Mouse (Mus musculus) limb, embryonic 11.5 days (tissue): Measurements from ENCODE around the gene Smc5. TPM values are rescaled to one million over a fixed set of nuclear protein-coding genes. Genes with fewer than 3 reads are reported as not detected.

ENCODE experiments used
- ATAC-seq: fragments of 200-750 bp; cut with Nextera tagmentation; 2 replicates; pipeline ENCODE4 v1.8.0; 2017; ENCODE audit warnings: low read depth; ENCODE audit not compliant: insufficient number of reproducible peaks, low FRiP score, low TSS enrichment
- DNase-seq: peaks from one replicate; pipeline ENCODE4 v3.0.0-alpha.2; 2015; ENCODE audit warnings: low spot score
- H3K27ac ChIP-seq: fragments of 300-500 bp; sonication (generic); replicated peaks from 2 replicates; pipeline ENCODE4 v1.5.1; 2014; ENCODE audit warnings: low read depth, mild to moderate bottlenecking, low read length
- H3K27me3 ChIP-seq: fragments of 300-500 bp; sonication (generic); 2 replicates; pipeline ENCODE4 v1.6.1; 2014; ENCODE audit warnings: mild to moderate bottlenecking, low read length, mixed read lengths; ENCODE audit not compliant: control insufficient read depth, insufficient read depth
- H3K36me3 ChIP-seq: fragments of 300-500 bp; sonication (generic); 2 replicates; pipeline ENCODE4 v1.6.1; 2014; ENCODE audit warnings: mild to moderate bottlenecking, low read length, moderate library complexity, mixed read lengths; ENCODE audit not compliant: control insufficient read depth, insufficient read depth
- H3K4me1 ChIP-seq: fragments of 300-500 bp; sonication (generic); 2 replicates; pipeline ENCODE4 v1.6.1; 2014; ENCODE audit warnings: low read length, mixed read lengths; ENCODE audit not compliant: control insufficient read depth, insufficient read depth
- H3K4me2 ChIP-seq: fragments of 300-500 bp; sonication (generic); 2 replicates; pipeline ENCODE4 v1.6.1; 2014; ENCODE audit warnings: low read depth, mild to moderate bottlenecking, moderate library complexity; ENCODE audit not compliant: severe bottlenecking
- H3K4me3 ChIP-seq: fragments of 300-500 bp; sonication (generic); 2 replicates; pipeline ENCODE4 v1.5.1; 2014; ENCODE audit warnings: low read depth, low read length
- H3K9ac ChIP-seq: fragments of 300-500 bp; sonication (generic); 2 replicates; pipeline ENCODE4 v1.6.1; 2014; ENCODE audit warnings: mild to moderate bottlenecking, low read length
- H3K9me3 ChIP-seq: fragments of 300-500 bp; sonication (generic); 2 replicates; pipeline ENCODE4 v1.6.1; 2016; ENCODE audit warnings: low read length; ENCODE audit not compliant: control insufficient read depth
- WGBS: fragments of 180-500 bp; shearing (Covaris S2); extraction: QIAGEN DNeasy Blood & Tissue Kit; methylation state at CpG from one replicate; pipeline ENCODE4 v1.1.7; 2014; 5-methylcytosine and 5-hydroxymethylcytosine counted together
- polyA plus RNA-seq: library from polyadenylated mRNA; unstranded; fragments of >200 nt; fragmentation: Nextera tagmentation; extraction: Ambion mirVana; gene quantifications from 2 replicates; pipeline ENCODE4 v1.2.1, GENCODE M21; 2014

The Smc5 gene
- polyA plus RNA-seq, 1 experiment from 2014 or later = 50.6 TPM

- ATAC-seq (no peak), DNase-seq (no peak)
- H3K27ac ChIP-seq = no peak overlapping the region
- no peaks in the 10 kb centered on the region for H3K9me3 ChIP-seq
- H3K36me3 ChIP-seq = peaks cover 4% of the 10 kb centered on the region; the same call in 1 of the 2 replicates
- 94% methylated on average over 8 of the region's 8 CpGs for WGBS
- H3K4me1 ChIP-seq = no peaks in the 10 kb centered on the region
- H3K4me2 ChIP-seq = no peak overlapping the region
- no peaks in the 10 kb centered on the region for H3K27me3 ChIP-seq
- H3K4me3 ChIP-seq = no peak overlapping the region
- no peak overlapping the region for H3K9ac ChIP-seq
These were observed 59.4 kb downstream of the Smc5 start for GRCm38 (mm10) chr19:23214326-23214725.

GRCm38 (mm10) chr19:23211325-23211724, 62.4 kb downstream of the Smc5 start:
- Histone ChIP-seq H3K36me3 (peaks cover 4% of the 10 kb centered on the region; the same call in 1 of the 2 replicates), H3K4me2 (no peak overlapping the region), H3K4me3 (no peak overlapping the region), H3K27ac (no peak overlapping the region), H3K9ac (no peak overlapping the region), H3K4me1 (no peaks in the 10 kb centered on the region), H3K27me3 (no peaks in the 10 kb centered on the region), H3K9me3 (no peaks in the 10 kb centered on the region)
- ATAC-seq = no peak
- DNase-seq = no peak
- WGBS = 89% methylated on average over 6 of the region's 6 CpGs

- DNase-seq (no peak), ATAC-seq (no peak)
- 92% methylated on average over 3 of the region's 3 CpGs for WGBS
- no peak overlapping the region for H3K9ac ChIP-seq
- no peak overlapping the region for H3K4me3 ChIP-seq
- H3K27ac ChIP-seq = no peak overlapping the region
- H3K36me3 ChIP-seq = peaks cover 17% of the 10 kb centered on the region; the same call in 1 of the 2 replicates
- no peaks in the 10 kb centered on the region for H3K27me3 ChIP-seq
- H3K4me1 ChIP-seq = no peaks in the 10 kb centered on the region
- H3K9me3 ChIP-seq = peaks cover 5% of the 10 kb centered on the region; the same call in 1 of the 2 replicates
- no peak overlapping the region for H3K4me2 ChIP-seq
These were observed 70.1 kb downstream of the Smc5 start for GRCm38 (mm10) chr19:23203505-23204053.

GRCm38 (mm10) chr19:23202106-23202505, 71.6 kb downstream of the Smc5 start:
- 99% methylated on average over 5 of the region's 5 CpGs for WGBS

GRCm38 (mm10) chr19:23193076-23193475, 80.6 kb downstream of the Smc5 start:
- Histone ChIP-seq H3K4me2 (no peak overlapping the region), H3K27ac (no peak overlapping the region), H3K4me3 (no peak overlapping the region), H3K9ac (no peak overlapping the region), H3K36me3 (no peaks in the 10 kb centered on the region; the same call in 1 of the 2 replicates), H3K4me1 (no peaks in the 10 kb centered on the region), H3K9me3 (no peaks in the 10 kb centered on the region), H3K27me3 (no peaks in the 10 kb centered on the region)
- ATAC-seq (no peak), DNase-seq (no peak)
- WGBS = 82% methylated on average over 3 of the region's 3 CpGs

More at GRCm38 (mm10) chr19:23202106-23202505, 71.6 kb downstream of the Smc5 start:
- peaks cover 5% of the 10 kb centered on the region; the same call in 1 of the 2 replicates for H3K9me3 ChIP-seq
- H3K27ac ChIP-seq = no peak overlapping the region
- peaks cover 17% of the 10 kb centered on the region; the same call in 1 of the 2 replicates for H3K36me3 ChIP-seq
- no peak overlapping the region for H3K9ac ChIP-seq
- no peaks in the 10 kb centered on the region for H3K27me3 ChIP-seq
- H3K4me2 ChIP-seq = no peak overlapping the region
- ATAC-seq (no peak), DNase-seq (no peak)
- no peaks in the 10 kb centered on the region for H3K4me1 ChIP-seq
- H3K4me3 ChIP-seq = no peak overlapping the region

GRCm38 (mm10) chr19:23191486-23191885, 82.2 kb downstream of the Smc5 start:
- Histone ChIP-seq H3K9ac (no peak overlapping the region), H3K36me3 (no peaks in the 10 kb centered on the region; the same call in 1 of the 2 replicates), H3K27ac (no peak overlapping the region), H3K9me3 (no peaks in the 10 kb centered on the region), H3K27me3 (no peaks in the 10 kb centered on the region), H3K4me1 (no peaks in the 10 kb centered on the region), H3K4me2 (no peak overlapping the region), H3K4me3 (no peak overlapping the region)
- 96% methylated on average over 6 of the region's 6 CpGs for WGBS
- no peak for DNase-seq
- ATAC-seq = no peak

- Histone ChIP-seq H3K36me3 (no peaks in the 10 kb centered on the region), H3K9ac (no peak overlapping the region), H3K27ac (no peak overlapping the region), H3K4me3 (no peak overlapping the region), H3K4me1 (no peaks in the 10 kb centered on the region), H3K4me2 (no peak overlapping the region), H3K27me3 (no peaks in the 10 kb centered on the region), H3K9me3 (no peaks in the 10 kb centered on the region)
- 92% methylated on average over 1 of the region's 1 CpGs for WGBS
- DNase-seq (no peak), ATAC-seq (no peak)
These were observed 84.0 kb downstream of the Smc5 start for GRCm38 (mm10) chr19:23189744-23190143.

GRCm38 (mm10) chr19:23188986-23189385, 84.7 kb downstream of the Smc5 start:
- H3K9me3 ChIP-seq = no peaks in the 10 kb centered on the region
- no peak overlapping the region for H3K4me3 ChIP-seq
- no peak overlapping the region for H3K9ac ChIP-seq
- no peak overlapping the region for H3K27ac ChIP-seq
- H3K4me1 ChIP-seq = no peaks in the 10 kb centered on the region
- no peak overlapping the region for H3K4me2 ChIP-seq
- DNase-seq (no peak), ATAC-seq (no peak)
- no peaks in the 10 kb centered on the region for H3K27me3 ChIP-seq
- no peaks in the 10 kb centered on the region for H3K36me3 ChIP-seq
- WGBS = 94% methylated on average over 7 of the region's 7 CpGs

GRCm38 (mm10) chr19:23187732-23188131, 86.0 kb downstream of the Smc5 start:
- H3K27ac ChIP-seq = no peak overlapping the region
- no peak overlapping the region for H3K4me2 ChIP-seq
- DNase-seq (no peak), ATAC-seq (no peak)
- H3K4me1 ChIP-seq = no peaks in the 10 kb centered on the region
- WGBS = 88% methylated on average over 6 of the region's 6 CpGs
- no peak overlapping the region for H3K4me3 ChIP-seq
- no peaks in the 10 kb centered on the region for H3K9me3 ChIP-seq
- H3K36me3 ChIP-seq = no peaks in the 10 kb centered on the region
- H3K9ac ChIP-seq = no peak overlapping the region
- H3K27me3 ChIP-seq = no peaks in the 10 kb centered on the region
